Mouse (Mus musculus) layer of hippocampus, postnatal 14 days (tissue): ENCODE measurements around the gene Acsbg1. TPM values are rescaled to one million over a fixed set of nuclear protein-coding genes. Genes with fewer than 3 reads are reported as not detected.
"Not testable (repeated sequence)": the region's sequence is repeated elsewhere in the genome, so short reads cannot be mapped to it uniquely, and the experiment has no call there.

Source experiments
- DNase-seq, 2 experiments: peaks; one replicate each; pipeline ENCODE4 v3.0.0; 2021 to 2022; ENCODE audit warnings: low spot score in 2 of 2, mixed read lengths in 1 of 2
- long read RNA-seq, 2 experiments: library from polyadenylated mRNA; stranded (forward); transcript quantifications; one replicate each; pipeline ENCODE4 v2.0.0; 2021
- total RNA-seq, 2 experiments: library from RNA; stranded (reverse); gene quantifications; 2 replicates each; pipeline ENCODE4 v1.2.3; 2021

The Acsbg1 gene
- 100 to 1,000 TPM; 115 TPM for total RNA-seq
- long read RNA-seq, experiment 1, transcript Acsbg1-201 (14 exons, 2,880 nt), result major isoform, 307 of 336 reads
- long read RNA-seq, experiment 1, partial matches to known transcripts, result 16 of 336 reads
- long read RNA-seq, experiment 1, other reads (novel, unspliced or antisense), result 13 of 336 reads
- long read RNA-seq, experiment 2, transcript Acsbg1-201 (14 exons, 2,880 nt), result major isoform, 303 of 345 reads
- long read RNA-seq, experiment 2, partial matches to known transcripts, result 24 of 345 reads
- long read RNA-seq, experiment 2, other reads (novel, unspliced or antisense), result 18 of 345 reads

DNA sequence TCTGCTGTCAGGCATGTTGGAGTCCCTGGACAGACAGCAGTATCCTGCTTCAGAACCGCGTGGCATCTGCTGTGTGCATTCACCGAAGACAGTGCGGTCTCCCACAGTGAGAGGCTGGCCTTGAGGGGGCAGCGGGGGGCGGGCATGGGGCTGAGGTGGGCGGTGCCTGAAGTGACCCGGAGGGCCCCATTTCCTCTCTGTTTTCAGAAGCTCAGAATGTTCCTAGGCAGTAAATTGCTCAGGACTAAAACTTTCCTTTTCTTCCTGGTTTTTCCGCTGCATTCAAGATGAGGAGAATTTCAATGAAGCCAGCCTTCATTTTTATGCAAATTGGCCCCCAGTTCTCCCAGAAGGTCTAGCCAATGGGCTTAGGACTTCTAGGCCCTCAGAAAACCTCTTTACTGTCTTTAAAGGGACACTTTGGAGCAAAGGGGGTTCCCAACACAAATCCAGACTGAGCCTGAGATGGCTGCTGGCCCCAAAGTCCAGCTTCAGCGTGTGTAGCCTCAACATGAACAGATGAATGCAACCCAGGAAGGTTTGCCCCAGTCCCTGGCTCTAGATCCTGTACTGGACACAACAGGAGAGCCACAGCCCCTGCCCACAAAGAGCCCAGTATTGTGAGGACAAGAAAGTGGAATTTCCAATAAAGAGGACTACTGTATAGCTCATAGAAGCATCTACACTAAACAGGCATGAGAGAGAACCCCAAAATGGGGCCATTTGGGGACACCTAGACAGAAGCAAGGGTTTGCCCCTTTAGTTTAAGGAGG is at the start of gene Acsbg1:
TSS of gene Acsbg1 (minus strand) at position 266 of the 773 bp plus-strand sequence.
- DNase-seq, result peak; percentile 23 to 57

GRCm38 (mm10) chr9:54708085-54708484 is 46.4 kb upstream of the Acsbg1 start:
- DNase-seq, result no peak

DNA sequence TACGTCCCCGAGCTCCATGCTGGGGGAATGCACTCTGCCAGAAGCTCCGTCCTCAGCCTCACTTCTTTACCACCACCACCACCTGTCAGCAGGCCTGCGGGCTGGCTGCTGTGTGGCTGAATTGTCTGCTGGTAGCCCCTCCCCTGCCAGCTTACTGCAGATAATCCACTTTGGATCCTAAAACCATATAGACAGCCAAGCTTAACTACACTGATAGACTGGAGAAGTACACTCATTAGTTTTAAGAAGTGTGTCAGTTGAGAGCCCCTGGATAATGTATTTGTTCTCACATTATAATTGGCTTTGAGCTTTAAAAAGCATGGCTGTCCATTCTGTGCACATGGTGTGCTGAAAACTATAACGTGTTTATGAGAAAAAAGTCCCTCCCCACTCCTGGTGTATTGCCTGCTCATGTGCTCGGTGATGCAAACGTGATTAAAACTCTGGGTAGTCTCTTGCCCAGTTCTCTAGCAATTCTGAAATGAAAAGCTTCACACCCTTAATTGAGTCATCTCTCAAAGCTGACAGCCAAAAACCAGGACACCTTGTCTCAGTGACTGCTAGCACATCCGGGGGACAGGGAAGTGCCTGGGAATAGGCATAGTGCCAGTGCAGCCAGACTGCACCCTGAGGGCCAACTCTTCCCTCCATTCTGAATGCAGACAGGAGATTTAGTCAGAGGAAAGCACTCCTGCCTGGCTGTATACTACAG is 45.8 kb upstream of the Acsbg1 start:
- DNase-seq, result no peak

GRCm38 (mm10) chr9:54705561-54705960 is 43.9 kb upstream of the Acsbg1 start:
- DNase-seq, result no peak

DNA sequence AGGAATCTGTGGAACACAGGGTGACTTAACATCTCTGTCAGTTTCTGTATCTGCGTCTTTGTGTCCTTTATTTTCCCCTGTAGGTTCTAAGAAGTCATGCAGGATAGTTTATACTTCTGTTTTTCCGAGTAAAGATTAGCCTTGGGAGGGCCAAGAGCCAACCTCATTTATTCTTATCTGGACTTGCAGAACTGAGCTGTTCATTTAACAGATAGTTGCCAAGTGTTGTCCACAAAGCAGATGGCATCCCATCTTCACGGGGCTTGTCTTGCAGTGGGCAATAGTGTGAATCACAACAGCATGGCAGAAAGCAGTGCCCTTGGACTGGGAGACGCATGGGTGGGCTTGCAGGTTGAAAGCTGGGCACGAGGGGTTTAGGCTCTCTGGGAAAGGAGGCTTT is 42.7 kb upstream of the Acsbg1 start:
- no peak for DNase-seq

DNA sequence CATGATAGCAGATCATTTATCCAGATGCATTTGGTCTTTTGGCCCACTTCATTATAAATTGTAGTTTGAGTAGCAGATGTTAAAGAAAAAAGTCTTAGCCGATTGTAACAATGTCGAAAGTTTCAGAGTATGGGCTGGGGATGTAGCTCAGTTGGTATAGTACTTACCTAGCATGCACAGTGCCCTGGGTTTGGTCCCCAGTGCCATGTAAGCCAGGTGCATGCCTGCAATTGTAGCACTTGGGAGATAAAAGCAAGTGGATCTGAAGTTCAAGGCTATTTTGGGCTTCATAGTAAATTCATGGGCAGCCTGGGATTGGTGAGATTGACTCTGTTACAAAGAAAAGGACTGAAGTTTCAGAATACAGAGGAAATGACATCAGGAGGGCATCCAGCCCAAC is 40.9 kb upstream of the Acsbg1 start:
- no peak for DNase-seq

GRCm38 (mm10) chr9:54700746-54701145 is 39.1 kb upstream of the Acsbg1 start:
- DNase-seq, result no peak

DNA sequence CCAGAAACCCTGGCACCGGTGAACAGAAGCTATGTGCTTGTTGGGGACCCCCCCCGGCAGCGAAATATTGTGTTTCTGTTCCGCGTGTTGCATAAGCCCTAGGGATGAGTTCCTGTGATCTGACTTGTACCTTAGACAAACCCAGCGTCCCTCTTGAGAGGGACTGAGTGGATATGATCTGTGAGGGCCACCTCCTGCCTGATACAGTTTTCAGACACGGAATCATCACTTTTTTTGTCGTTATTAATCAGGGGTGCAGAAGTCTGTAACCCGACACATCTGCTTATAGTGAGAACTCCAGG is 38.5 kb upstream of the Acsbg1 start:
- DNase-seq, result no peak

GRCm38 (mm10) chr9:54699345-54700173 is 37.9 kb upstream of the Acsbg1 start:
- DNase-seq, result peak; percentile 79 to 86

- no peak for DNase-seq
These were observed 37.3 kb upstream of the Acsbg1 start for GRCm38 (mm10) chr9:54699087-54699344.

DNA sequence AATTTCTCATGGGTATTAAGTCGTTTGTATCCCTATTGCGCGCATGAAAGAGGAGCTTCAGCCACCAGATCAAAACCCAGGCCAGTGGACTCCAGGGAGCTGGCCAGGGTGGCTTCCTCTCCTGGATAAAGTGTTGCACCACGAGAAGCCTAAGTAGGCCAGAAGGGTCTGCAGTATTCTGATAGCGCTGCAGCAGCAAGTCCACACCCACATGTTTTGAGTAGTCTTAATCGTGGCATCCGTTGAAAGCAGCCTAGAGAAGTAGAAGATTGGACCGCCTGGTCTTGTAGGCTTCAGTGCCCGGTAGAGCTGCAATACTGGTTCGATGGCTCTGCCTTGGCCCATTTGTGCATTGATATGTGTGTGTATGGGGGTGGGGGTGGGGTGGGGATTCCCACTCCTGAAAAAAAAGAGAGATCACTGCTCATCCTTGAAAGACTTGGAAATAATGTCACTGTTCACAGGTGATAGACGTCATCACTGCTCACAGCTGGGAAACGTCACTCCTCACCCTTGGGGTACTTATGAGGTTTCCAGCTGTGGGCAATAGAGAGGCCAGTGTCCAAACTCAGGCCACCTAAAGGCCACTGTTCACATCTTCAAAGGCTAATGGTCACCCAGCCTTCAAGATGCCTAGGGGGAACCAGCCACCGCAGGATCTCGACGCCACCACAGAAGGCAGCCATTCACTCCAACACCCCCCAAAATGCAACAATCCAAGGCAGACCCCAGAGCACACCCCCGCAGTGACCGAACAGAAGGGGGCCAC is 36.8 kb upstream of the Acsbg1 start, which contains the start of gene Dnaja4:
TSS of gene Dnaja4 (plus strand) at position 556 of the 769 bp plus-strand sequence.
- no peak for DNase-seq

DNA sequence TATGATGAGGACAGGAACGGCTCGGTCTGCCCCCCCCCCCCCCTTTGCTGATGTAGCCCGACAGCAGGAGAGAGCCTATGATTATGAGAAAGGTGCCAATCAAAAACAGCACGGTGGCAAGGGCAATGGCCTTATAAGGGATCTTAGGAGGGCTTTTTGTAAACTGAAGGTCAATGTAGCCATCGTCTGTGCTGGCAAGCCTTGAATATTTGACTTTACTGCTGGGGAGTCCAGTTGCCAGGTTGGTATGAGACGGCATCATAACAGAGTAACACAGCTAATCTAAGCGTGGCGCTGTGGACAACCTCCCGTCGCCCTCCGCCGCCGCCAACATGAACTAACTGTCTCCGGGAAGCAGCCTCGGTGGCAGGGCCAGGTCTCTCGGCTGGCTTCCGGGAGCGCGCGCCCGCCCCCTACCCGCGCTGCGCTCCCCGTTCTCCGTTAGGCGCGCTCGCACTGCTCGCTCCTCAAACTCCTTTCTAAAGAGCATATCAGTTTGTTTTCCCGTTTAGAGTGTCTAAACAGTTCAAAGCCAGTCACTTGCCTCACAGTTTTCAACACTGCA is 29.7 kb upstream of the Acsbg1 start:
- DNase-seq, result peak in 1 of 2 experiments; percentile 34

DNA sequence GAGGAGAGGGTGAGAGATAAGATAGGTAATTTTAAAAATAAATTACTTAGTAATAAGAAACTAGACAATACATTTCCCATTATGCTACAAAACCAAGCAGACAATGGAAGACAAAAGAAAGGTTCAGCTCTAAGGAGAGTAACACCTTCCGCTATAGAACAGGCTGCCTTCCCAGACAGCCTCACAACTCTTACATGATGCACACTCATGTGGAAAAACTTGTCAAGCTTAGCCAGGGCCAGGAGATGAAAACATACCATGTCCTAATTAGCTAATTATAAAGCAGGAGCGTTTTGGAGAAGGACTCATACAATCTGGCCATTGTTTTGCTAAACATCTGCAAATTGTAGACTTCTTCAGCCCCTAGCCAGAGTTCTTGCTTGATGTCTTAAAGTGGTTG is 29.0 kb upstream of the Acsbg1 start:
- not testable (repeated sequence) for DNase-seq

GRCm38 (mm10) chr9:54689446-54689845 is 27.8 kb upstream of the Acsbg1 start:
- DNase-seq, result no peak

DNA sequence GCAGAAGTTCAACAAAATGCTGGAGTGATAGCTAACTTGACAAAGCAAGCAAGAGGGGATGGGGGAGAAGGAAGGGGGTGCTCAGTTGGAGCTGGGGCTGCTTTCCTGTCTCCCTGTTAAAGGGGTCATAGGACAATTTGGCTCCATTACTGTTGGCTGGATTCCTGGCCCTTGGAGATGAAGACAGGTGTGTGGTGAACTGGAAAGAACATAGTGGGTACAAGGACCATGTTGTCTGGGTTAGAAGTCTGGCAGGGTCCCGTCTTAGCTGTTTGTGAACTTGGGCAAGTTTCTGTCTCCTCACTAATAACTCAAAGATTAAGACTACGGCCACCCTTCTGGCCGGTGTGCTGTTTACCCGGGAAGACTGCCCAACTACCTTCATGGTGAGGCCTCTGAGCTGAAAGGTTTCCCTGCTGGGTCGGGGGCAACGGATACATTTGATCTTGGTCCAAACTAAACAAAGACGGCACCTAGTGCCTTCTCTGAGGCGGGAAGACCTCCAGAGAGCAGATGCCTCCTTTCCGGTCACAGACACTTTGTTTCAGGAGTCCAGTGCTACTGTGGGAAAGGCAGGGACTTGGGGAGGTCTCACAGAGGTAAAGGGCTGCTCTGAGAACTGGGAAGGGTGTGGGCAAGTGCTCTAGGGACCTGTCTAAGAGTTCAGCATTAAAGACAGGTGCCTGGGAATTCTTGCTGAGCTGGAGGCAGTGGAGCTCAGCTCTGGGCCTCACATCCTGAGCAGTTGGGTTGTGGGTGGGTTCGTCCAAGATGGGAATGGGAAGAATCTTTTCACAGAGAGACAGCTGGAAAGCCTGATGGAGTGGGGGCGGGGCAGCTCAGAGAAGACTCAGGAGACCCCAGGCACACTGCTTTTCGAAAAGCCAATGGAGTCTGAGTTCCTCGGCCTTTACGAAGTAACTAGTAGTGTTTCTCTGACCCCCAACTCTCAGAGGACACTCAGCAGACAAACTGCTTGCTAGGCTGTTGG is 25.9 kb upstream of the Acsbg1 start:
- peak in 1 of 2 experiments; percentile 62 for DNase-seq

- no peak for DNase-seq
These were observed 22.3 kb upstream of the Acsbg1 start for GRCm38 (mm10) chr9:54683814-54684605.

DNA sequence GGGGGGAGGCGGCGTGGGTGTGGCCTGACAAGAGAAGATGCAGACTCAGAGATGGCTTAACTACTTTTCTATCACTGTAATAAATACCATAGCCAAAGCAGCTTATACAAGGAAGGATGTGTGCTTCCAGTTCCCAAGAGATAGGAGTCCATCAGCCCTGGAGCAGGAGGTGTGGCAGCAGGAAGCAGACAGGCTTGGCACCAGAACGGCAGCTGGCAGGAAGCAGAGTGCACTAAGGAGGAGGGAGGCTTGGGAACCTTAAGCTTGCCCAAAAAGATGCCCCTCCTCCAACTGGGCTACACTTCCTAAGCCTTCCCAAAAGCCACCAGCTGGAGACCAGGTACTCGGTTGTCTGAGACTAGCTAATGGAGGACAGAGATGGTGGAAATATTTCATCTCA is 21.2 kb upstream of the Acsbg1 start:
- no peak for DNase-seq

DNA sequence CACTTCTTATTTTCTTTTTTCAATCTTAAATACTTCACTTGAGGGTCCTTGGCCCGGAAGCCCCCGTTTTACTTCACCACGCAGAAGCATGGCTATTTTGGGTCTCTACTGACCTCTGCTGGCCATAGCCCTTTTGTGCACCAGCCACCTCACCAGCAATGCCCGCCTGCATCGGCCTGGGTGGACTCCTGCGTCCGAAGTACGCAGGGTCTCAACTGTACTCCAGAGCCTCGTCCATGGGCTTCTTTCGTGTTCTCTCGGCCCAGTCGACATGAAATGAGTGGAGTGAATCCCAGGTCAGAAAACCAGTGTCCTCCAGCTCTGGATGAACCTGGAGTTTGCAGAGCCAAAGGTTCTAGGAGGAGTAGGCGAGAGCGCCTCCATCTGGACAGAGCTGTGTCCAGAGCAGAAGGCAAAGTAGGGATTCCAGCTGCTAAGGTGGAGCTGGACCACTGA is 14.9 kb upstream of the Acsbg1 start:
- DNase-seq, result peak; percentile 81 to 85
